Mouse (Mus musculus) heart, adult 2 months (tissue): ENCODE data around the gene Col13a1. TPM values are rescaled to one million over a fixed set of nuclear protein-coding genes. Genes with fewer than 3 reads are reported as not detected.
A peak's percentile ranks its signal among the peaks of the same experiment; 100 is the strongest.

ENCODE experiments used
- DNase-seq, 2 experiments: peaks; one replicate each; pipeline ENCODE4 v3.0.0; 2021
- H3K27ac ChIP-seq: fragments of 200-600 bp; 2 replicates; pipeline ENCODE4 v1.8.1; 2022
- H3K27me3 ChIP-seq: fragments of 200-500 bp; 2 replicates; pipeline ENCODE4 v1.6.1; 2012; ENCODE audit warnings: mild to moderate bottlenecking, low read length, inconsistent platforms, mixed read lengths; ENCODE audit not compliant: control insufficient read depth, insufficient read depth
- H3K36me3 ChIP-seq: fragments of 200-500 bp; 2 replicates; pipeline ENCODE4 v1.6.1; 2012; ENCODE audit warnings: low read length, inconsistent platforms; ENCODE audit not compliant: control insufficient read depth, insufficient read depth
- H3K4me1 ChIP-seq: fragments of 200-500 bp; 2 replicates; pipeline ENCODE4 v1.6.1; 2011; ENCODE audit warnings: low read length; ENCODE audit not compliant: control insufficient read depth, insufficient read depth
- H3K4me3 ChIP-seq: fragments of 200-600 bp; 2 replicates; pipeline ENCODE4 v1.8.1; 2022
- H3K79me2 ChIP-seq: fragments of 200-500 bp; replicated peaks from 2 replicates; pipeline ENCODE4 v1.6.1; 2012; ENCODE audit warnings: mild to moderate bottlenecking, inconsistent platforms, low read length, moderate library complexity, mixed read lengths; ENCODE audit not compliant: control insufficient read depth, insufficient read depth
- H3K9ac ChIP-seq: fragments of 200-500 bp; 2 replicates; pipeline ENCODE4 v1.6.1; 2012; ENCODE audit warnings: low read depth, mild to moderate bottlenecking, control low read depth, inconsistent platforms, low read length, mixed read lengths
- CTCF ChIP-seq: fragments of 200-600 bp; IDR thresholded peaks from 2 replicates; pipeline ENCODE4 v1.8.1; 2022; ENCODE audit warnings: antibody characterized with exemption, mild to moderate bottlenecking, moderate library complexity
- EP300 ChIP-seq: fragments of 200-500 bp; IDR thresholded peaks from 2 replicates; pipeline ENCODE4 v1.6.1; 2011; ENCODE audit warnings: low read depth, low read length, control low read depth; ENCODE audit not compliant: insufficient read depth
- POLR2A ChIP-seq: fragments of 200-500 bp; IDR thresholded peaks from 2 replicates; pipeline ENCODE4 v1.6.1; 2011; ENCODE audit warnings: mild to moderate bottlenecking, low read depth, low read length, control low read depth; ENCODE audit not compliant: insufficient read depth
- WGBS: fragments of 180-500 bp; shearing (Covaris S2); methylation state at CpG from one replicate; pipeline ENCODE4 v1.1.7; 2018; 5-methylcytosine and 5-hydroxymethylcytosine counted together
- intact Hi-C: fragments of 180-260 bp; cut with DNase I; formaldehyde crosslinking; loops from one replicate; pipeline ENCODE4 v1.15.1; 2025
- polyA plus RNA-seq: library from polyadenylated mRNA; depleted of rRNA; stranded (reverse); fragments of >200 nt; gene quantifications from 2 replicates; pipeline ENCODE4 v1.2.3, GENCODE M21; 2012
- total RNA-seq, 2 experiments: library from RNA; stranded (reverse); gene quantifications; 2 replicates each; pipeline ENCODE4 v1.2.3; 2021

Col13a1 gene
- total and polyA plus RNA-seq, 3 experiments, result 0.34 to 0.45 (median 0.43) TPM

DNA sequence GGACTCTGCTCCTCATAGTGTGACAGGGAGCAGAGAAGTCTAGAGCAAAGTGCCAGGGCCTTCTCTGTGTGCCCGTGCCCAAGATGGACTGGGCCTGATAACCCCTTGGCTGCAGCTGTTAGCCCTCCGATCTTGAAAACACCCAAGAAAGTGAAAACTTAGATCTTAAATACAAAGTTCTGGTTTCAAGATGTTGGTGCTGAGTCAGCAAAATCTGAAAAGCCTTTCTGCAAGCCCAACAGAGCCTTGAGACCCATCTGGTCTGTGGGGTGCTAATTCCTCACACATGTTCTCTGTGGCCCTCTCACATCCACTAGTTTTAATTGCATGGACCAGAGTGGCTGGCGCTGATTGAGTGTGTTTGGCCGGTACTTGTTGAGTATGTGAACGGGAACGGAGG, 49.0 kb downstream of the Col13a1 start:
- no peaks in the 10 kb centered on the region for H3K36me3 ChIP-seq
- H3K27me3 ChIP-seq, result no peaks in the 10 kb centered on the region; the same call in 1 of the 2 replicates
- no peak overlapping the region for H3K4me3 ChIP-seq
- intact Hi-C loops, result no loop called here
- H3K4me1 ChIP-seq, result peaks cover 2% of the 10 kb centered on the region
- DNase-seq, result no peak
- no peak overlapping the region for H3K27ac ChIP-seq
- H3K79me2 ChIP-seq, result no peaks in the 10 kb centered on the region
- WGBS, result 82% methylated on average over 6 of the region's 6 CpGs
- TF ChIP-seq POLR2A, result no peak
- TF ChIP-seq CTCF, result no peak
- no peak for TF ChIP-seq EP300
- no peak overlapping the region for H3K9ac ChIP-seq

DNA sequence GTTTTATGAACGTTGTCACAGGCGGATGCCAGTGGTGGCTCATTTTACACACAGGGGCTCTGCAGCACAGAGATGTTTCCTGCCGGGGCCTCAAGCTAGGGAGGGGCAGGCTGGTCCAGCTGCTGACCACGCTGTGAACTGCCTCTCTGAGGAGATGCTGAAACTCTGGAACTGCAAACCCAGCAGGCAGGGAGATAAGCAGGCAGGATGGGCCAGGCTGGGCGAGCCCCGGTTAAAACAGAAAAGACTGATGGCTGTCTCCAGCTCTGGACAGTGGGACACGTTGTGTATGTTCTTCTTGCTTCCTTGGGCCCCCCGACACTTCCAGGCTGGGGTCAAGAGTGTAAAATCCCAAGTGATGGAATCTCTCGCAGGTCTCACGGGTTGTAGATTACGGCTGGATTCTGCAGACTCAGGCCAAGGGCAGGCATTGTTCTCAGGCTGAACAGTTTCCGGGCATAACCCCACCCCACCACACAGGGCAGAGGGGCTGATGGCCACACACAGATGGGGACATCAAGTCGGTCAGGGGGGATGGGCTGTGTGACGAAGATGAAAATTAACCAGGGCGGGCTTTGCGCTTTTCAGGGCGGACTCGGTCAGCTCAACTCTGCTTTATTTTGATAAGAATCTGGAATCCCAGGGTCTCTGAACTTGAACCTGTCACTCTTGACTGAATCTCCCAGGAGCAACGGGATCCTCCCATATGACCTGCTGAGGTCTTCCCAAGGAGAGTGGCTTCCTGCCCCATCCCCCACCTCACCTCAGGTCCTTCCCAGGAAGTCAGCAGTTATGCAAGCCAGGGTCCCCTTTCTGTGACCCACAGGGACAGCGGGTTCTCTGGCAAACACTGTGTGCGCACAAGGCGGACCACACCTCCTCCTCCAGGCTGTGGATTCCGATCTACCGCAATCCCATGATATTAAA, 49.9 kb downstream of the Col13a1 start:
- Histone ChIP-seq H3K79me2 (no peaks in the 10 kb centered on the region), H3K27me3 (no peaks in the 10 kb centered on the region; the same call in 1 of the 2 replicates), H3K4me3 (no peak overlapping the region), H3K9ac (no peak overlapping the region), H3K36me3 (no peaks in the 10 kb centered on the region), H3K4me1 (peaks cover 2% of the 10 kb centered on the region), H3K27ac (no peak overlapping the region)
- peak in 1 of 2 experiments; percentile 21 for DNase-seq
- WGBS, result 16% methylated on average over 24 of the region's 24 CpGs
- TF ChIP-seq EP300 (no peak), POLR2A (no peak), CTCF (no peak)
- intact Hi-C loops, result no loop called here

DNA sequence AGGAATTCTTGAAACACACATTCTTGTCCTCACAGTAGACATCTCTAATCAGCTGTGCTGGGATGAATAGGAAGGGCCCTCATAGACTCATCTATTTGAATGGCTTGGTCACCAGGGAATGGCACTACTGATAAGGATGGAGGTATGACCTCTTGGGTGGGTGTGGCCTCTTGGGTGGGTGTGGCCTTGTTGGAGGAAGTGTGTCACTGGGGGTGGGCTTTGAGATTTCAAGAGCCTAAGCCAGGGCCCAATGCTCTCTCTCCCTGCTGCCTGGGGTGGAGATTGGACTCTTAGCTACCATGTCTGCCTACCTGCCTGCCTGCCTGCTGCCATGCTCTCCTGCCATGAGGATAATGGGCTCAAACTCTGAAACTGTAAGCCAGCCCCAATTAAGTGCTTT, 53.2 kb downstream of the Col13a1 start:
- Histone ChIP-seq H3K36me3 (no peaks in the 10 kb centered on the region), H3K4me1 (peaks cover 6% of the 10 kb centered on the region), H3K27ac (no peak overlapping the region), H3K9ac (no peak overlapping the region), H3K79me2 (no peaks in the 10 kb centered on the region), H3K27me3 (no peaks in the 10 kb centered on the region), H3K4me3 (no peak overlapping the region)
- intact Hi-C loops, result no loop called here
- no peak for DNase-seq
- no peak for TF ChIP-seq EP300
- no peak for TF ChIP-seq POLR2A
- no peak for TF ChIP-seq CTCF

- Histone ChIP-seq H3K27me3 (no peaks in the 10 kb centered on the region), H3K79me2 (no peaks in the 10 kb centered on the region), H3K36me3 (no peaks in the 10 kb centered on the region), H3K4me3 (no peak overlapping the region), H3K27ac (no peak overlapping the region), H3K4me1 (peaks cover 8% of the 10 kb centered on the region; the same call in 1 of the 2 replicates), H3K9ac (no peak overlapping the region)
- peak in 1 of 2 experiments; percentile 13 for DNase-seq
- no peak for TF ChIP-seq EP300
- intact Hi-C loops, result no loop called here
- WGBS, result 11% methylated on average over 11 of the region's 11 CpGs
These were observed 58.1 kb downstream of the Col13a1 start for GRCm38 (mm10) chr10:61920655-61921365.

GRCm38 (mm10) chr10:61919924-61920654, 58.8 kb downstream of the Col13a1 start:
- Histone ChIP-seq H3K79me2 (no peaks in the 10 kb centered on the region), H3K27me3 (no peaks in the 10 kb centered on the region), H3K36me3 (no peaks in the 10 kb centered on the region), H3K4me3 (no peak overlapping the region), H3K9ac (no peak overlapping the region), H3K27ac (no peak overlapping the region), H3K4me1 (peaks cover 8% of the 10 kb centered on the region; the same call in 1 of the 2 replicates)
- WGBS, result 19% methylated on average over 13 of the region's 13 CpGs
- peak in 1 of 2 experiments; percentile 18 for DNase-seq
- TF ChIP-seq EP300 (no peak), CTCF (no peak), POLR2A (no peak)
- intact Hi-C loops, result no loop called here
